Mouse (Mus musculus) heart, adult 2 months (tissue): Measurements from ENCODE around the gene Grk2.

Experiments used
- CTCF ChIP-seq: fragments of 200-600 bp; IDR thresholded peaks from 2 replicates; pipeline ENCODE4 v1.8.1; 2022; ENCODE audit warnings: antibody characterized with exemption, mild to moderate bottlenecking, moderate library complexity
- POLR2A ChIP-seq: fragments of 200-500 bp; IDR thresholded peaks from 2 replicates; pipeline ENCODE4 v1.6.1; 2011; ENCODE audit warnings: mild to moderate bottlenecking, low read depth, low read length, control low read depth; ENCODE audit not compliant: insufficient read depth

DNA sequence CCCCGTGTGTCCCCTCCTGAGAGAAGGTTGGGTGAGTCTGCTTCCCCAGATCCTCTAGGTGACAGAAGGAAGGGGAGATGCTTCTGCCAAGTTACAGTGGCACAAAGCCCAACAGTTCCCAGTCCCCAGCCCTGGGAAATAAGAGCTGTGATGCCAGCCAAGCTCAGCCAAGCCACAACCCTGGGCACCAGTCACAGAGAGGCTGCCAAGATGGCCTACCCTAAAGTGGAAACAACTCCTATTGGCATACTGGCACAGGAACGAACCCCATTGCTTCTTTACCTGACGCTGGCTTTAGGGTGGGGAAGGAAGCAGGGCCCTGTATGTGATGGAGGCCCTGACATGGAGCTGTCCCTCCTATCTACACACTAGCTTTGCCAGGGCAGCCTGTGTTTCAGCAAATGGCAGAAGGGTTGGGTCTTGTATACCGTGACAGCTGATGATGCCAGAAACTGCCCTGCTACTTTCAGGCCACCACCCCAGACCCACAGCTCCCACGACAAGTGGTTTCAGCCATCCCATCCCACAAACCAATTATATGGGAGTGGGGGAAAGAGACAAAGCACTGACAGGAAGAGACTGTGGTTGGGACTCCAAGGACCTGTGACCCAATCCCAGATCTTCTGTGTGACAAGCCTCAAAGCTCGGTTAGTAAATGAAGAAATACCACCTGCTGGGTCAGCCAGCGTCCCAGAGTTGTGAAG, 2.9 kb downstream of the Grk2 start:
- TF ChIP-seq CTCF, result no peak
- no peak for TF ChIP-seq POLR2A
